Mouse (Mus musculus) kidney, adult 18-20 months (tissue): ENCODE measurements around the gene Pecam1.
"Not testable (repeated sequence)": the region's sequence is repeated elsewhere in the genome, so short reads cannot be mapped to it uniquely, and the experiment has no call there.

Experiments used
- DNase-seq: peaks from one replicate; pipeline ENCODE4 v3.0.0; 2021

Gene Pecam1

DNA sequence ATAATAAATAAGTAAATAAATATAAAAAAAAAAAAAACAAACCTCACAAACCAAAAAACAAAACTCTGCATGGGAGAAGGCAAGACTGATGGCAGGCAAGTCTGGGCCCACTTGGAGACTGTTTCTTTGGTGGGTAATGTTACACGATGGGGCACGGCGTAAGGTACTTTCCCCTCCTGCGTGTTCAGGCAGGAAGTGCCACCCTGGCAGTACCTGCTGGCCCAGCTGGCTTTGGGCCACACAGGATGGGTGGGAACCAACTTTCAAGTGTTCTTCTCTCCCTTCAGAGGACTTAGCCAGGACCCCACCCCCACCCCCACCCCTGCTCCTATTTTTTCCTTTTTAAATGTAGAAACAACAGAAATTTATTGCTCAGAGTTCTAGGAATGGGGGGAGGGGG, 85.1 kb downstream of the Pecam1 start:
- no peak for DNase-seq

DNA sequence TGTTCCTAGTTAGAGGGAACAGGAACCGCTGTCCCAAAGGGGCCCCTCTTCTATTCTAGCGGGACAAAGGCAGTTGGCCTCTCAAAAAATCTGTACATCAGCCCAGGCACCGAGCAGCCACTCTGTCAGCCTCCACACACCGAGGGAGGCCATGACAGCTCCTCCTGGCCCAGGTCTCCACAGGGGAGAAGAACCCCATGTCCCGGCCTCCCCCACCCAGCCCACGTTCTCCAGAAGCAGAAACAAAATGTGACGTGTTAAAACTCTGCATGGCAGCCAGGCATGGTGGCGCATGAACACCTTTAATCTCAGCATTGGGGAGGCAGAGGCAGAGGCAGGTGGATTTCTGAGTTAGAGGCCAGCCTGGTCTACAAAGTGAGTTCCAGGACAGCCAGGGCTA, 85.7 kb downstream of the Pecam1 start:
- DNase-seq, result no peak

DNA sequence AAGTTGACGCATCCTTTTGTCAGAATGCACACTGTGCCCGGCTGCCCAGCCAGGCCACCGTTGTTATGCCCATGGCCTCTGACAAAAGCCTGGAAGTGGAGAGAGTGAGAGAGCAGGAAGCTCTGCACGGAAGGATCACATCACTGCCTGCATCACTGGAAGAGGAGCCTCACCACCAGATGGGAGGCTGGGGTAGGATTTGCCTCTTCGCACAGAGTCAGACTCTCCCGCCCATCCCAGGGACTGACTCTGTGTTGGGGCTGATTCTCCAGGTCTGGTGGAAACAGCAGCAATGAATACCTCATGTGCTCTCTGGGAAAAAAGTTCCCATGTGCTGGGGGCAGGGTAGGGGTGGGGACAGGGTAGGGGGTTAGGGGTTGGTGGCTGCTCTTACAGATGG, 86.6 kb downstream of the Pecam1 start:
- DNase-seq, result no peak

DNA sequence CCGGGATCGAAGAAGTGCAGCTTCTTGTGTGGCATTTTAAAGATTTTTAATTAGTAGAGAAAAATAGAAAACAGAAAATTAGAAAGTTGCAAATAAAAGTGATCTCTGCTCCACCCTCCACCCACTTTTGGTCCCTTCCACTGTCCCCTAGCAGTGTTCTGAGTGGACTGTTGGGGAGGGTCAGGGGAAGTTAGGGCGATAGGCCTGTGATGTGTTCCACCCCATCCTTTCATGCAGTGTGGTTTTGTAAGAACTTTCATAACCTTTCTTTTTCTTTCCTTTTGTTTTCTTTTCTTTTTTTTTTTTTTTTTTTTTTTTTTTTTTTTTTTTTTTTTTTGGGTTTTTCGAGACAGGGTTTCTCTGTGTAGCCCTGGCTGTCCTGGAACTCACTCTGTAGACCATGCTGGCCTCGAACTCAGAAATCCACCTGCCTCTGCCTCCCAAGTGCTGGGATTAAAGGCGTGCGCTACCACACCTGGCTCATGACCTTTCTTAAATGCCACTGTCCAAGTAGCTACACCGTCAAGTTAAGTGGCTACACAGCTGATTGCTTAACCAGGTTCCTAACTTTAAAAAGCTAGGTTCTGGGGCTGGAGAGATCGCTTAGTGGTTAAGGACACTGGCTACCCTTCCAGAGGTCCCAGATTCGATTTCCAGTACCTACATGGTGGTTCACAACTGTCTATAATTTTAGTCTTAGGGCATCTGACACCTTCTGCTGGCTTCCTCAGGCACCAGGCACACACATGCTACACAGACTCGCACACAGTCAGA, 87.6 kb downstream of the Pecam1 start:
- no peak for DNase-seq

DNA sequence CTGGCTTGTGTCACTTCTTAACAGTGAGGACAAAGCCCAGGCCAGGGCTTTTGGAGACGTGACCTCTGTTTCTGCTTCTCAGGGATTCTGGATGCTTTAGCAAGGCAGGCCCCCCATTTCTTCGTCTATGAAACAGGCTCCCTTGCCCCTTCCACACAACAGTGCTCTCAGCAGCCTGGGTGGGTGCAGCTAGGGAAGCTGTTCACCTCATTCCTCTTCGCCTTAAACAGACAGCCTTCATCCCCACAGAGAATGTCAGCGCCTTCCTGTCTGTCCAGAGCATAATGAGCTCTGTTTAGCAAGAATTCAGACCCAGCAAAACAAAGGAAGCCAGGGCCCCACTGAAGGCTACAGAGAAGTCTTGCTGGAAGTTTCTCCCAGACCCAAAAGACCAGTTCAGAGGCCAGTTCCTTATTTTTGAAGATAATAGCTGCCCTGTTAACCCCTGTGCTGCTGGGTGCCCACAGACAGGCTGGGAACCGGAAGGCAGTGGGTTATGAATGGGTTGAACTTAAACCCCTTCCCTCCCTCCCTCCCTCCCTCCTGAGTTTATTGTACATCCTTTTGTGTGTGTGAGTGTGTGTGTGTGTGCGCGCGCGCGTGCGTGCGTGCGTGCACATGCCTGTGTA, 89.9 kb downstream of the Pecam1 start:
- no peak for DNase-seq

DNA sequence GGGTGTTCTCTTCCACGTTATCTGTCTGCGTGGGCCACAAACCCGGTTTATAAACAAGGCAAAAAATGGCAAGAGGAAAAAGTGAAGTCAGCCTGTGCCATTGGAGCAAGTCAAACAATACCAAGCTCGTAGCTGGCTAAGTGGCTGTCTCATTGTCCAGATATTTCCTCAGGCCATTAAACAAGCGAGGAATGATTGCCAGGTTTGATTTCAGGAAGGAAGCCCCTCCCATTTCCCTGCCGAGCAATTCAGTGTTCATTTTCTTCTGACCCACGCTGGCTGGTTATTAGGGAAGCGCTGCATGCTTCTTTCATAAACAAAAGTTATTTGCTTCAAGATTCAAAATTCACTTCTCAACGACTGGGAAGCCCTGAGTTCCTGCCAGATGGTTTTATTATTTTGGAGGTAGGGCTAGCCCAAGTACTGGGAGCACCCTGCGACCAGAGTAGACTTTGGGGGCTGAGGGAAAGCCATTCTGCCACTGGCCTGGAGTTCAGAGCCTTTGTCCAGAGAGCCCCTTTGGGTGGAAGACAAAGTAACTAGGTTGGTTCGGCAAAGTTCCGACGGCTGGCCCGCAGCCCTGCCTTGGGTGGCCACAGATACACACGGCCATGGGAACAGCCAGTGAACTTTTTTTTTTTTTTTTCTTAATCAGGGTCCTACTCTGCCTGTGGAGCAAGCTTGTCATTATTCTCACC, 90.7 kb downstream of the Pecam1 start:
- peak; percentile 49 for DNase-seq

DNA sequence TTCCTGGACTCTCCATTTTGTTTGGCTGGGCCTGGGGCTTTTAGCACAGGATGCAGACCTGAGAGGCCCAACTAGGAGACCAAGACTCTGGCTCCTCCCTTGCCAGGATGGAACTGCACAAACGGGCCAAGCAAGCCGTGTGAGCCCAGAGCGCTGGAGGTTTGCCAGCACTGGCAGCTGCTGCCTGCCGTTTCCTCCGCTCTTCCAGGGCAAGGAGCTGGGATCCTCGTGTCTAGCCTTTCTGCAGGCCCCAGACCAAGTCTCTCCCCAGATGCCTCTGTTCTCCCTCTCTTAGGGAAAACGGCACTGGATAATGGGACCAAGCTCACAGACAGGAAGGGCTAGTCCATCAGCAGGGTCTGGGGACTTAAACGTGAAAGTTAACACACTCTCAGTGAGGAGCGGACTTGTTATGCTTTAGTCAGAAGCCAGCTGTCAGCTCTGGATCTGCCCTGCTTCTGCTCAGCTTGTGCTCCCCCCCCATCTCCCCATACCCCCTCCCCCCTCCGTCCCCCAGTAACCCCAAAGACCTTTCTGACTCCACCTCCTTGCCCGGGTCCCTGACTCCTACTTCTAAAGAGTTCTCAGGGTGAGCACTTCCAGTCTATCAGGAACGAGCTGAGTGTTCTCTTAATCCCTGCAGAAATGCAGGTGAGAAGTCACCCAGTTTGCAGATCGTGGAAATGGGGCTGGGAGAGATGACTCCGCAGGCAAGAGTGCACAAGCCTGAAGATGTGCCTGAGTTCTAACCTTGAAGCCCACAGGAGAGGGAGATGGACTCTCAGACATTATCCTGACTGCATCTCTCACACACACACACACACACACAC, 92.2 kb downstream of the Pecam1 start:
- DNase-seq, result peak; percentile 77

DNA sequence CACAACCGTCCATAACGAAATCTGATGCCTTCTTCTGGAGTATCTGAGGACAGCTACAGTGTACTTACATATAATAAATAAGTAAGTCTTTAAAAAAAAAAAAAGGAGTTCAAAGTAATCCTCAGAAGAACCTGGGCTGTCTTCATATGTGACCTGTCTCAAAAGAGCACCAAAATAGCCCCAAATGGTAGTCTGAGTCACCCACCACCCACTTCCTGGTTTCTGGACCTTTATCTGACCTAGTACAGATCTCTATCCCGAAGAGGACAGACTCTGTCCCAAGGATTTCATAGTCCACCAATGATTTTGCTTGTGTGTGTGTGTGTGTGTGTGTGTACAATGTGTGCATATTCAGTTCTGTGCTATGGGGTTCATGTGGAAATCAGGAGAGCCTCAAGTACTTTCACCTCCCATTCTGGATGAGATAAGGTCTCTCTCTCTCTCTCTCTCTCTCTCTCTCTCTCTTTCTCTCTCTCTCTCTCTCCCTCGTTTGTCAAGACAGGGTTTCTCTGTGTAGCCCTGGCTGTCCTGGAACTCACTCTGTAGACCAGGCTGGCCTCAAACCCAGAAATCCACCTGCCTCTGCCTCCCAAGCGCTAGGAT, 93.4 kb downstream of the Pecam1 start:
- not testable (repeated sequence) for DNase-seq

DNA sequence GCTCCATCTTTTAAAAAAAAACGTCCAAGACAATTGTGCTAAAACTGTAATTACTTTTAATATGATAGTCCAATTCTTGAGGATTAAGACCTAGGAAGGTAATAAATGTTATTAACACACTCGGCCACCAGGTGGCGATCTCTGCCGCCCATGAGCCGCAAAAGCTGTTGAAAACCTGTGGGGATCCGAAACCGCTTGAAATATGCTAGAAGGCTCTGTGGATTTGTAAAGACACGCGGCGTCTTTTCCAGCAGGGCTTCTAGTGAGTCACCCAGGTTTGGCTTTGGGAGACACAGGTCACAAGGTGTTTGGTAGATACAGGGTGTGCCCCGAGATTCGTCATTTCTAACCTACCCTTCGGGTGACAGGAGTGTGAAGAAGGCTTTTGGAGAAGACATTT, 102.1 kb downstream of the Pecam1 start:
- DNase-seq, result peak; percentile 79

DNA sequence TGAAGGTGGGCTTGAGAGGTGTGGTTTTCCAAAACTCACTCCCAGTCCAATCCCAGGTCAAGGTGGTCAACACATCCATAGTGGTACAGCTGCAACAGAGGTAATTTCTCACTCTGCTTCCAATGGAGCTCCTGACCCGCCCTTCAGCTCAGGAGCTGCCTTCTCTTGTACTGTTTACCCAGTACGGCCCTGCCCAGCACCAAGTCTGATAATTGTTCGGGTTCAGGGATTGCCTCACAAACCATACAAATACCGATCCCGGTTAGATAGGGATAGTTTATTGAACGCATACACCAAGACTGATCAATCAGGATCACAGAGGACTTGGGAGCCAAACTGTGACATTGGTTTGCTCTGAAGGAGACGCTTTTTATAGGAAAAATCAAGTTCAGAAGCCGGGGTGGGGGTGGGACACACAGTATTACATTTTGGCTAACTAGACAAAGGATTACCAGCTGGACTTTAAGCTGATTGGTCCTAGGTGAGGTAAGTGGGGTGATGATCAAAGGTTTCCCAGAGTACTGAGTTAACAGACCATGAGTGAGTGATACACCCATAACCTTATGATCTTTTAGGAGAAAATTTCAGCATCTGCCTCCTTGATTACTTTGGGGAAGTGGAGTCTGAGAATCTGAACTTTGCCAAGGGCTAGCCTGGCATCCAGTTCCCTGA, 107.3 kb downstream of the Pecam1 start:
- DNase-seq, result no peak

DNA sequence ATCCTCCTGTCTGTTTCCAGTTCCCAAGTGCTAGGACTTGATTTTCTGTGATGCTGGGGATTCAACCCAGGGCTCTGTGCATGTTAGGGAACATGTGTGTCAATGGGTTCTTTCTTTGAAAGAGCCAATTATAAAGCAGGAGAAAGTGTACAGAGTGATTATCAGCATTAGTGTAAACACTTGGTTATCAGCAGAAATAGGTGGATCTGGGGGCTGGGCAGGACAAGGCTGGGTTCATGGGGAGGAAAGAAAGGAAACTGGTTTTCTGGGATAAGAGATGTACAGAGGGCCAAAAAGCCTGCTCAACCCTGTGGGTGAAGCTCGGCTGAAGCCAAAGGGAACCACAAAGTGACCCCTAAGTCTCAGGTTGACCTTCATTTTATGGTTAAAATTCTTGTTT, 108.8 kb downstream of the Pecam1 start:
- no peak for DNase-seq

DNA sequence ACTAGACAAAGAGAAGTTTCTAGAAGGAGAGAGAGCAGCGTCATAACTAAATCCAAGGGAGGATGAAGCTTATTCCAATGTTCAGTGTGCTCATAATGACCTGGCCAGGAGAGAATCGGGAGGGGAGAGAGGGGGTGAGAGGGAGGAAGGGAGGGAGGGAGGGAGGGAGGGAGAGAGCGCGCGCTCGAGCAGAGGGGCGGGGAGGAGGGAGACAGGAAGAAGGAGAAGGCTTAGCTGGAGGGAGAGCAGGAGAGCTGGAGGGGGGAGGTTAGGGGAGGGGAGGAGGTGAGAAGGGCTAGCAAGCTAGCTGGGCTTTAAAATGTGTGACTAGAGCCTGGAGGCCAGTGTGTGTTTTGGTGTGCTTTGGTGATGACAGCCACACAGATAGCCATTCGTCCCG, 110.4 kb downstream of the Pecam1 start:
- no peak for DNase-seq

DNA sequence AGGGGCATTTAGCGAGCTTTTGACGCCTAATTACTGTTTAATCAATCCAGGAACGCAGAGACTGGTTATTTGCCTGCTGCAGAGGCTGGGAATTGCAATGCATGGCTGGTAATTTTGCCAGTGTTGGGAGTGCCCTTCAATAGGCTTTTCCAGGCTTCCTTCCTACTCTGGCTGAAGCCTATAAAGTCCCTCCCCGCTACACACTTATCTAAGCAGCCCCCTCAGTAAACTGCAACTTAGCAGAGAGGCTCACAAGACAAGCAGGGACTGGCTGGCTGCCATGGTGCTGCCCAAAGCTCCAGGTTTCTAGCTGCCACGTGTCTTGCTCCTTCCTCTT, 111.1 kb downstream of the Pecam1 start:
- DNase-seq, result no peak

DNA sequence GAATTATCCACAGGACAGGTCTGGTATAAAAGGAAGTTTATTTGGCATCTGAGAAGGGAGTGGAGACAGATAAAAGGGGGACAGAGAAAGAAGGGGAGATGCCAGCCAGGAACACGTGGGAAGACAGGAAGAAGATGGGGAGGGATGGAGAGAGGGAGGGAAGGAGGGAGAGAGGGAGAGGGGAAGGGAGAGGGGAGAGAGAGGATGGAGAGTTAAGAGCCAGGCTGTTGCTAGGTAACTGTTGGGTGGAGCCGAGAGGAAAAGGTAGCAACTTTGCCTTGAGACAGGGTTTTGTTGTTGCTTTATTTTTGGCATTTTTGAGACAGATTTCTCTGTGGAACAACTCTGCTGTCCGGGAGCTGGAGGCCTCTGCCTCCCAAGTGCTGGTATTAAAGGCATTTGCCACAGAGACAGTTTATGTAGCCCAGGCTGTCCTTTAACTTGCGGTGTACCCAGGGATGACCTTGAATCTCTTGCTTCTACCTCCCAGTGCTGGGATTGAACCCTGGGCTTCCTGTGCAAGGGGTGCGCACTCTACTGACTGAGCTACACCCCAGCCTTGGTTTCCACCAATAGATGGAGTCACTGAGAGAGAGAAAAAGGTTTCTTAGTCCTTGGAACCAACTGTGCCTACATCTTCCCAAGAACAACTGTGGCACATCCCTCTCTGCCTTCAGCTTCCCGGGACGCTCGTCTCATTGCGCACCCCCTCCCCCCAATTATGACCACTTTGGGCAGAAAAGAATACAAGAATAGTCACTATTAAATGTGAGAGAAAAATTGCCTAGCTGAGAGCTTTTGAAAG, 111.7 kb downstream of the Pecam1 start:
- no peak for DNase-seq

DNA sequence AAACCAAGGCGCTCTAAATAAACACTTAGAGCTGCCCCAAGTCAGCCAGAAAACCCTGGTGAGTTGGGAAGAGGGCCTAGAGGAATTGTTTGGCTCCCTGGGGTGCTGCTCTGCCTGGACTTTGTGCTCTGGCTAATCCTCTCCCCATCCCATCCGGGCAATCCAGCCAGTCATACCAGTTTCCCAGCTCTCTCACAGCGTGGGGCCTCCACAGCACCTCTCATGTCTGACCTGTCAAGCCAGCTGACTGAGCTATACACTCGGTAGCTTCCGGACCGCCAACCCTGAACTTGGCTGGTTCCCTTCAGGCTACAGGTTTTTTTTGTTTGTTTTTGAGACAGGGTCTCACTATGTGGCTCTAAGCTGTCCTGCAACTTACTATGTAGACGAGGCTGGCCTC, 112.7 kb downstream of the Pecam1 start:
- no peak for DNase-seq

DNA sequence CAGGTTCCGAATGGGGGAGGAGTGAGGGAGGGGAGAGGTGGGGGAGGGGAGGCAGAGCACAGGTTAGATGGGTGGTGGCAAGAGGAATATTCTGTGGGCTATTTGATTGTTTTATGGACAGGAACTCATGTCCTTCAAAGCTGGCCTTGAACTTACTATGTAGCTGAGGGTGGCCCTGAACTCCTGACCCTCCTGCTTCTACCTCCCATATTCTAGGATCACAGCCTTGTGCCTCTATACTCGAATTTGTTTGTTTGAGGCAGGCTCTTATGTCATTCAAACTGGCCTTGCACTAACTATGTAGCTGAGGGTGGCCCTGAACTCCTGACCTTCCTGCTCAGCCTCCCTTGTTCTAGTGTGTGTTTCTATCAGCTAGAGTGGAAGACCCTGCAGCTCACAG, 114.5 kb downstream of the Pecam1 start:
- DNase-seq, result no peak

DNA sequence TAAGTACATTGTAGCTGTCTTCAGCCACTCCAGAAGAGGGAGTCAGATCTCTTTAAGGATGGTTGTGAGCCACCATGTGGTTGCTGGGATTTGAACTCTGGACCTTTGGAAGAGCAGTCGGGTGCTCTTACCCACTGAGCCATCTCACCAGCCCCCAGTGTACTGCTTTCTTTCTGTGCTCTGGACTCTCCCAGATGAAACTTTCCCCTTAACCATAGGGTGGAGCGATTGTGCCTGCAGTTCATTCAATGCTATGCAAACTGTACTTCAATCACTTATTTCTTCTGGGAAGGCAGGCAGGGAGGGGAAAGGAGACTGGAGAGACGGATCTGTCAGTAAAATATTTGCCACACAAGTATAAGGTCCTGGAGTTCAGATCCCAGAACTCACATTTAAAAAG, 116.3 kb downstream of the Pecam1 start:
- not testable (repeated sequence) for DNase-seq

DNA sequence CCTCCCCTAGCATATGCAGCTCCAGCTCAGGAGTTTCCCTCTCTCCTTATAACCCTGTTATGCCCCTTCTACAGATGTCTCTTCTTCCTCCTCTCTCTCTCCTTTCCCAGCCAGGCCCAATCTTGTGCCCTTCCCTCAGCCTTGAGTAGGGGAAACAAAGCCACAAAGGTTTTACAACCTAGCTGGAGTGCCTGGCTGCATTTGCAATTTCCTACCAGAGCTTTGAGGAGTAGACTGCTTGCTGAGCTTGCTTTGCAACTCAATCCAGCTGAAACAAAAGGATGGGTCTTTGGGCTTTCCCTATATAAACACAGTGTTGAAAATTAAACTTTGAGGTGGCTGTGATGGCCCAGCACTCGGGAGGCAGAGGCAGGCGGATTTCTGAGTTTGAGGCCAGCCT, 117.0 kb downstream of the Pecam1 start:
- no peak for DNase-seq

DNA sequence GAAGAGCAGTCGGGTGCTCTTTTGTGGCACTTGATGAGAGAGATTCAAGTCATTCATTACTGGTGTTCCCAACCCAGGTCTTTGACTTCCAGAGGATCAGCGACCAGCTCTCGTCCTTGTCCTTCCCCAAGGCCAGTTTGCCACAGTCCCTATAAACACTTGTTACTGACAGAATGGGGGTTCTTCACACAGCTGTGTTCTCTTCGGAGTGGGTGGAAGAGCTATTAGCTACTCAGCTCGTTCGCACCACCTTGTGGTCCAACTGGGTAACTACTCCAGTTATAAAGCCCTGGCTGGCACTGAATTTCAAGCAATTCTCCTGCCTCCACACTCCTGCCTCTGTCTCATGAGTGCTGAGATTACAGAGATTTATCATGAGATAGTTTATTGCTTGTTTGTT, 122.7 kb downstream of the Pecam1 start:
- DNase-seq, result peak; percentile 65

DNA sequence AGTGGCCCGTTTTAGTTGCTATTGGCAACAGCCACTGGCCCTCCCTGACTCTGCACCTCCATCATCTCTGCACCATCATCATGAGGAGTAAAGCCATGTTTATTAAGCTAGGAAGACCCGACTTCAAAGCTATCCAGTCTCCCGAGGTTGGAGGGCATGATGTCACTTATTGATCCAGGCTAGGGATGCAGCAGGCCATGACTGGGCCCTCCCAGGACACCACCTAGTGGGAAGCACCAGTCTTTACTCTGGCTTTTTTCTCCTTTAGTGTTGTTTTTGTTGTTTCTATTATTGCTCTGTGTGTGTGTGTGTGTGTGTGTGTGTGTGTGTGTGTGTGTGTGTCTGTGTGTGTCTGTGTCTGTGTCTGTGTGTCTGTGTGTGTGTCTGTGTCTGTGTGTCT, 124.9 kb downstream of the Pecam1 start:
- no peak for DNase-seq

DNA sequence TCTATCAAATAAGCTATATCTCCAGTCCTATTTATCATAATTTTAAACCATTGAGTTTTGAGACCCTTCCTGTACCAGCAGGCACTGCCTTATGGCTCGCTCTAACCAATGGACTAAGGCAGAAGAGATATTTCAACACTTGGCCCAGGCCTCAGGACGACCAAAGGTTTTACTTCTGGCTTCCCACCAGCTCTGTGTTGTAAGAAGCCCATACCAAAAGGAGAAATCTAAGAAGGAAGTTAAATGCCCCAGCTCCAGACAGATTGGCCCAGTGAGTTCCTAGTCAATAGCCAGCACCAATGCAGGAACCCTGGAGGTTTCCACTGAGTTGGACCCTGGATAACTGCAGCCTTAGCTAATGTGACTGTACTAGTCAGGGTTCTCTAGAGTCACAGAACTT, 126.8 kb downstream of the Pecam1 start:
- no peak for DNase-seq

DNA sequence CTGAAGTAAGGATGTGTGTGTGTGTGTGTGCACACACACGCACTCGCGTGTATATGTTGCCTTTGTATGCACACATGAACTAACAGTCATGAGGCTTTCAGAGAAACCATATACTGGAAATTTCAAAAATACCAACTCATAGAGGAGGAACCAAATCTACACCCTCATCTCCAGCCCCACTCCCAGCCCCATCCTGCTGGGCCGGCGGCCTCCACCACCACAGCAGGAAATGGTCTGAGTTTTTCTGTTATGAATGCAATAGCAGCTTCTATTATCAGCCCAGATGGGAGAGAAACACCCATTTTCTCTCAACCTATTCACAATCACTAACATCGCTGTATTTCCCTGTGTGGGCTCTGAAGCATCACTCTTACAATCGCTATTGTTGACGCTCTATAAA, 128.4 kb downstream of the Pecam1 start:
- no peak for DNase-seq
